Mouse (Mus musculus) brown adipose tissue, adult 24 weeks (tissue): ENCODE data around the gene Wasf2. TPM values are rescaled to one million over a fixed set of nuclear protein-coding genes. Genes with fewer than 3 reads are reported as not detected.

Experiments
- H3K27ac ChIP-seq: fragments of 200-500 bp; replicated peaks from 2 replicates; pipeline ENCODE4 v1.5.1; 2012; ENCODE audit warnings: low read depth, mild to moderate bottlenecking, low read length
- H3K4me1 ChIP-seq: fragments of 200-500 bp; 2 replicates; pipeline ENCODE4 v1.6.1; 2012; ENCODE audit warnings: low read length, mixed read lengths; ENCODE audit not compliant: control insufficient read depth, insufficient read depth, insufficient read length
- H3K4me3 ChIP-seq: fragments of 200-500 bp; 2 replicates; pipeline ENCODE4 v1.5.1; 2012; ENCODE audit warnings: low read depth, mild to moderate bottlenecking, low read length, moderate library complexity; ENCODE audit not compliant: insufficient read depth
- polyA plus RNA-seq: library from polyadenylated mRNA; stranded (reverse); fragments of >200 nt; gene quantifications from 2 replicates; pipeline ENCODE4 v1.2.4, GENCODE M21; 2012; ENCODE audit not compliant: missing spikeins, insufficient read depth, insufficient read length

The Wasf2 gene
- polyA plus RNA-seq, 1 experiment = 39.8 TPM

DNA sequence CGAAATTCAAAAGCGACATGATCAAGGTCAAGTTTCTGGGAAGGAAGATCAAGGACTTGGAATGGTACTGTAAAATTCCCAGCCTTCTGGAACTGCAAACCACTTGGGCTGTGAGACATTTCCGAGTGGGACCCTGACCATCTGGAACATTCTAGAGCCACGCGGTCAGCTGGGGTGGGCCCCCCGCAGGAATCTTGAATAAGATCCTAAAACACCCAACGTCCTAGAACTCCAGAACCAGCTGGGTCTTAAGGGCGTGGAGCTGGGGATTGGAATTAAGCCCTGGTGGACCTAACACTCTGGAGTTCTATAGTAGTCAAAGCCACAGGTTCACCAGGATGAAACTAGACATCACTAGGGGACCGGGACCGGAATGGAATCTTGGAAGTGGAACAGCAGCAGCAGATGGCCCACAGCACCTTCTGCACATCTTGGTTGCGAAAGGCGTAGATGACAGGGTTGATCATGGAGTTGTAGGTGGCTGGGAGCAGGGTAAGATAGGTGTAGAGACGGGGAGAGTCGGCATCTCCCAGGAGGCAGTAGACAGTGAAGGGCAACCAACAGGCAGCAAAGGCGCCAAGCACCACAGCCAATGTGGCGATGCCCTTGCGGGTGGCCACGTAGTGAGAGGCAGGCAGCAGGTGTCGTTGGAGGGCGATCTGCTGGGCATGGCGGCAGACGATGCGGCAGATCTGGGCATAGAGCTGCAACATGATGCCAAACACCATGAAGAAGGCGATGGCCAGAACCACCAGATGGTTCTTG lies 79.9 kb downstream of the Wasf2 start:
- Histone ChIP-seq H3K4me3 (no peak overlapping the region), H3K27ac (no peak overlapping the region), H3K4me1 (no peaks in the 10 kb centered on the region; the same call in 1 of the 2 replicates)

DNA sequence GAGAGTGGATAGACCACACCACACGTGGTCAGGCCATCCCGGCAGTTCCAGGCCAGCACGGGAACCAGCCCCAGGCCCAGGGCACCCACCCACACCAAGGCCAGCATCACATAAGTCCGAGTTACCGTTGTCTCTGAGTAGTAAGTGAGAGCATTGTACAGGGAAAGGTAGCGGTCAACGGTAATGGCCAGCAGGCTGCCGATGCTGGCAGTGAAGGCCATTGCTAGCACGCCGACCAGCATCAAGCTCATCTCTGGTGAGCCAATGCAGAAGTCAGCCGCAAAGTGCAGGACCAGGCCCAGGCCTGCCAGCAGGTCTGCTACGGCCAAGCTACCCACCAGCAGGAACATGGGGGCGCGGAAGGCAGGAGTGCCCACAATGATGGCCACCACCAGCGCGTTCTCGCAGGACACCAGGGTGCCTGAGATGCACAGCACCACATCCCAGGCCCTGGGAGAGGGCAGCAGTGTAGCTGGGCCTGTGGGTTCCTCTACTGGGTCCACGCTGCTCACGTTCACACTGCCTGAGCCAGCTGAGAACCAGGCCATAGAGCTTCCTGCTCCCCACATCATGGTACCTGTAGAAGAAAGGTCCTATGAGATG lies 80.6 kb downstream of the Wasf2 start:
- no peak overlapping the region for H3K4me3 ChIP-seq
- H3K4me1 ChIP-seq = no peaks in the 10 kb centered on the region; the same call in 1 of the 2 replicates
- no peak overlapping the region for H3K27ac ChIP-seq

GRCm38 (mm10) chr4:133211751-133212561 lies 81.7 kb downstream of the Wasf2 start, which contains the start of the genes Cd164l2 and Gpr3:
TSS of gene Cd164l2 (plus strand) at chr4:133212131.
TSS of gene Gpr3 (minus strand) at chr4:133212536.
- Histone ChIP-seq H3K4me1 (no peaks in the 10 kb centered on the region; the same call in 1 of the 2 replicates), H3K27ac (no peak within 1 kb of the TSS), H3K4me3 (peak within 1 kb of the TSS; percentile 58)

GRCm38 (mm10) chr4:133212562-133213267 lies 82.4 kb downstream of the Wasf2 start:
- peak overlapping the region; percentile 48 for H3K4me3 ChIP-seq
- H3K27ac ChIP-seq = no peak overlapping the region
- no peaks in the 10 kb centered on the region; the same call in 1 of the 2 replicates for H3K4me1 ChIP-seq

GRCm38 (mm10) chr4:133213268-133213590 lies 82.9 kb downstream of the Wasf2 start:
- no peak overlapping the region for H3K4me3 ChIP-seq
- no peak overlapping the region for H3K27ac ChIP-seq
- no peaks in the 10 kb centered on the region; the same call in 1 of the 2 replicates for H3K4me1 ChIP-seq

GRCm38 (mm10) chr4:133213661-133214060 lies 83.4 kb downstream of the Wasf2 start:
- H3K4me3 ChIP-seq = no peak overlapping the region
- H3K4me1 ChIP-seq = no peaks in the 10 kb centered on the region; the same call in 1 of the 2 replicates
- H3K27ac ChIP-seq = no peak overlapping the region

DNA sequence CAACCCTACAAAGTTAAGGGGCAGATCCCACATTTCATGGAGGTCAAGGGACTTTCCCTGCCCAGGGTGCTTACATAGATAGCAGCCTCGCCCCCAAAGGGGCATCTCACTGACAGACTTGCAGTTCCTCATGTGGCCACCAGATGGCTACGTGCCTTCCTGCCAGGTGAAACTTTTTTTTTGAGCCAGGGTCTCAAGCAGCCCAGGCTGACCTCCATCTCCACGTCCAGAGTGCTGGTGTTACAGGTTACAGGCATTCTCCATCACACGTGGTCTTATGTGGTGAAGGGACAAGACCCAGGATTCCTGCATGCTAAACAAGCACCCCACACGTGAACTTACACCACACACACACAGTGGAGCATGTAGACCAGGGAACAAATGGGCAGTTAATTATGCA lies 87.3 kb downstream of the Wasf2 start:
- no peaks in the 10 kb centered on the region; the same call in 1 of the 2 replicates for H3K4me1 ChIP-seq
- no peak overlapping the region for H3K27ac ChIP-seq
- H3K4me3 ChIP-seq = no peak overlapping the region

DNA sequence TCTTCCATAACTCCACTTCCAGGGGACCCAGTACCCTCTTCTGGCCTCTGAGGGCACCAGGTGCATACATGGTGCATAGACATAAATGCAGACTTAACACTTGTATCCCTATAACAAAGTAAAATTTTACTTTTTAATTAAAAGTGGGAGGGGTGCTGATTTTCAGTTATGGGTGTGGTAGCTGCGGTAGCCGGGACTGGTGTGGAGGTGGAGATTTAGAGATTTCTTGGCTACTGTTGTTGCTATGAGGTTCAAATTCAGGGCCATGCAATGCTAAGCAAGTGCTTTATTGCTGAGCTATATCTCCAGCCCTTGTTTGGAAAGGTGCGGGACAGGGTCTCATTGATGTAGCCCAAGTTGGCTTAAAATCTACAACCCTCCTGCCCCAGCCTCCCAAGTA lies 88.4 kb downstream of the Wasf2 start:
- Histone ChIP-seq H3K4me1 (no peaks in the 10 kb centered on the region), H3K27ac (no peak overlapping the region), H3K4me3 (no peak overlapping the region)

DNA sequence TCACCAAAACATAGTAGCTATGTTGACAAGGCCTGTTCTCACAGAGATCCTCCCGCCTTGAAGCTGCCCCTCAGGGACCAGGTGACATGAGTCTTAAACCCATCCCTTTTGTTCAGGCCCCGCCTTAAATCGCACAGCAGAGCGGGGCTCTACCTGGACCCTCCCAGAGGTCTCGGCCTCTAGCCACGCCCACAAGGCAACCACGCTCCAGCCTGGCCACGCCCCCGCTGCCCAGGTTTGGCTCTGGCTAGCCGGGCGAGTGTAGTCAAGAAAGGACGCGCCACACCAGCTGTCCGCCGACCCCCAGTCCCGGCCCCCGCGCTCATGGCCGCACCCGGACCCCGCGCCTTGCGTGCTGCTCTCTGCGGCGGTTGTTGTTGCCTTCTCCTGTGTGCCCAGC lies 90.4 kb downstream of the Wasf2 start:
- H3K4me1 ChIP-seq = no peaks in the 10 kb centered on the region
- no peak overlapping the region for H3K4me3 ChIP-seq
- H3K27ac ChIP-seq = no peak overlapping the region

- Histone ChIP-seq H3K4me3 (no peak overlapping the region), H3K4me1 (peaks cover 4% of the 10 kb centered on the region; the same call in 1 of the 2 replicates), H3K27ac (no peak overlapping the region)
Measured at GRCm38 (mm10) chr4:133221701-133222100, 91.4 kb downstream of the Wasf2 start.

DNA sequence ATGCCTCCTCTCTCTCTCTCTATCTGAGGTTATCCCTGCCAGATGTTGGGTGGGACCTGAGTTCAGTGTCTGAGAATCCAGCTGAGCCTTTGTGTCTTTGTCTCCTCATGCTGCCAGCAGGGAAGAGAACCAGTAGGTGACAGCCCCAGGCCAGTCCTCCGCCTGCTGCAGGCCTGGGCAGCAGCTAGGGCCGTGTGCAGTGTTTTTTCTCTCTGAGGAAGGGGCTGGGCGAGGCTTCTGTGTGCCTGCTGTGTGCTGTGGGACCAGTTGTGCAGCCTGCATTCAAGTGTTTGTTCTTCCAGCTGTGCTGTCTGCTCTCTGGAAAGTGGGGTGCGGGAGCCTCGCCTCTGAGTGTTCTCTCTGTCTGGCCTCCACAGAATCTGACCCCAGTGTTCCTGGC lies 93.6 kb downstream of the Wasf2 start:
- Histone ChIP-seq H3K4me1 (peaks cover 7% of the 10 kb centered on the region; the same call in 1 of the 2 replicates), H3K27ac (no peak overlapping the region), H3K4me3 (no peak overlapping the region)

DNA sequence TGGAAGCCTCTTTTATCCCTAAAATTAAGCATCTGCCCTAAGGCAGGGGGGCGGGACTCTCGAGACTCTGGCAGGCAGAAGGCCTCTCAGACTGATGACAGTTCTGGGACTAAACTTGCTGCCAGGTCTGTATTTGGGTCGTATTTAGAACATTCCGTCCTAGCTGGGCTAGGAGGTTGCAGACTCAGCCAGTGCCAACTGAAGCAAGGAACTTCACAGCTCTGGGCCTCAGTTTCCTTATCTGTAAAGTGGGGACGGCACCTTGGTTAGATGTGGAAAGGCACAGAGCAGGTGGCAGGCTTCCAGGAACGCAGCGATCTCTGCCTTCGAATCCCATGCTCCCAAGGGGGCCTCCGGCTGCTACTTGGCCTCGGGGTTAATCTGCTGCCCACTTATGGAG lies 95.8 kb downstream of the Wasf2 start:
- Histone ChIP-seq H3K4me1 (peaks cover 7% of the 10 kb centered on the region; the same call in 1 of the 2 replicates), H3K27ac (0 out of 2 replicates have a peak overlapping the region, but pooled peaks have one; percentile 28), H3K4me3 (no peak overlapping the region)

DNA sequence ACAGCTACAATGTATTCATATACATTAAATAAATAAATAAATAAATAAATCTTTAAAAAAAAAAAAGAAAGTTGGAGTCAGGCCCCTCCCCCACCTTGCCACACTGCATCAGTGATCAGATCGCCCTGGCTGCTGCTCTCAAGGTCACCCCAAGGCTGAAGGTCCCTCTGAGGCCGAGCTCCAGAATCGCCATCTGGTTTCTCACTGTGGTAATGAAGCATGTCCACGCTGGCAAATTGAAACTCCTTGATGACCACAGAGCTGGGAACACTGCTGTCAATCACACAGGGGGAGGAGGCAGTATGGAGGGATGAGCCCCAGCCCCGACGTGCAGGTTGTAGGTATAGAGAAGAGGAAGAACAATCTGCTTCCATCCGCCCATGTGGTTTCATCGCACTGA lies 97.3 kb downstream of the Wasf2 start:
- Histone ChIP-seq H3K27ac (no peak overlapping the region), H3K4me3 (no peak overlapping the region), H3K4me1 (peaks cover 7% of the 10 kb centered on the region; the same call in 1 of the 2 replicates)

DNA sequence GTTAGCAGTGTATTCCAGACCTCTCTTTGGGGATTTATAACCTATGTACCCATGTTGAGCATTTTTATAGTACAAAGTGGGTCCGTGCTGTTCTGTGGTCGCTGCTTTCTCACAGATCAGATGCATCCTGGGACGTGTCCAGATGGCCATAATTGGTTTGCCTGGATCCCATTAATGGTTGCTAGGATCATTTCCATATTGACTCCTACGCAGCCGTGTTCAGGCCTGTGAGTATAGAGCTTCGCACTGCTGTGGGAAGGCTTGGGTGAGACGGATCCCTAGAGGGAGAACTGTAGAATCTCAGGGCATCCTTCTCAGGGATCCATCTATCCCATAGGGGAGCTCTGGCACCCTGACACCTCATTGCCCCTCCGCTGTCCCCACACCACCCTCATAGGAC lies 99.3 kb downstream of the Wasf2 start:
- peaks cover 11% of the 10 kb centered on the region for H3K4me1 ChIP-seq
- H3K27ac ChIP-seq = no peak overlapping the region
- no peak overlapping the region for H3K4me3 ChIP-seq
